Mouse (Mus musculus): ENCODE measurements at regions not wholly inside any gene's neighbourhood (a gene's known extent, or its start where the extent isn't known, plus 50 kb on each side); places are given as distances from the start of the nearest gene placed in this dataset.

GRCm38 (mm10) chr6:138956461-138957072 lies 298.2 kb upstream of the Igbp1b start:
- no peaks in the 10 kb centered on the region for H3K4me1 ChIP-seq (ENCODE audit: control insufficient read depth, insufficient read depth)

GRCm38 (mm10) chr6:138950888-138951287 lies 292.5 kb upstream of the Igbp1b start:
- TF ChIP-seq EP300 (IDR thresholded peaks at IDR 0.05; ENCODE audit: low read depth) (no peak), CTCF (IDR thresholded peaks at IDR 0.05; ENCODE audit: low read depth) (no peak)
- ATAC-seq (ENCODE audit: insufficient read depth, low read depth) (no peak), DNase-seq (ENCODE audit: low spot score) (no peak)

More at GRCm38 (mm10) chr6:138956461-138957072, 298.2 kb upstream of the Igbp1b start:
- H3K27ac ChIP-seq (ENCODE audit: low read depth) = no peak overlapping the region
- TF ChIP-seq EP300 (IDR thresholded peaks at IDR 0.05; ENCODE audit: low read depth) (no peak), CTCF (IDR thresholded peaks at IDR 0.05; ENCODE audit: low read depth) (no peak)
- DNase-seq (ENCODE audit: low spot score) = no peak
- no peak overlapping the region for H3K4me2 ChIP-seq (ENCODE audit: low read depth, low read length)
- no peak overlapping the region for H3K9ac ChIP-seq (replicated peaks; ENCODE audit: low read depth, low read length)
- no peak for ATAC-seq (ENCODE audit: insufficient read depth, low read depth)
- no peak overlapping the region for H3K4me3 ChIP-seq (ENCODE audit: low read depth, low read length)
- WGBS = 95% methylated on average over 3 of the region's 3 CpGs
- peaks cover 3% of the 10 kb centered on the region; the same call in 1 of the 2 replicates for H3K9me3 ChIP-seq (replicated peaks; ENCODE audit: control insufficient read depth, low read length)
- no peaks in the 10 kb centered on the region for H3K36me3 ChIP-seq (replicated peaks; ENCODE audit: control insufficient read depth, insufficient read depth, low read length)
- no peaks in the 10 kb centered on the region for H3K27me3 ChIP-seq (ENCODE audit: control insufficient read depth, insufficient read depth, low read length)

GRCm38 (mm10) chr6:138946632-138947031 lies 288.3 kb upstream of the Igbp1b start:
- Histone ChIP-seq H3K36me3 (replicated peaks; ENCODE audit: control insufficient read depth, insufficient read depth, low read length) (no peaks in the 10 kb centered on the region), H3K4me1 (ENCODE audit: control insufficient read depth, insufficient read depth) (no peaks in the 10 kb centered on the region), H3K4me2 (ENCODE audit: low read depth, low read length) (no peak overlapping the region), H3K9ac (replicated peaks; ENCODE audit: low read depth, low read length) (no peak overlapping the region), H3K27me3 (ENCODE audit: control insufficient read depth, insufficient read depth, low read length) (no peaks in the 10 kb centered on the region), H3K4me3 (ENCODE audit: low read depth, low read length) (no peak overlapping the region), H3K27ac (ENCODE audit: low read depth) (no peak overlapping the region), H3K9me3 (replicated peaks; ENCODE audit: control insufficient read depth, low read length) (0 out of 2 replicates have a peak, but pooled peaks cover 3% of the 10 kb centered on the region)
- no peak for DNase-seq (ENCODE audit: low spot score)
- TF ChIP-seq CTCF (IDR thresholded peaks at IDR 0.05; ENCODE audit: low read depth) (no peak), EP300 (IDR thresholded peaks at IDR 0.05; ENCODE audit: low read depth) (no peak)
- ATAC-seq (ENCODE audit: insufficient read depth, low read depth) = no peak
- WGBS = 71% methylated on average over 5 of the region's 5 CpGs

More at GRCm38 (mm10) chr6:138950888-138951287, 292.5 kb upstream of the Igbp1b start:
- H3K9ac ChIP-seq (replicated peaks; ENCODE audit: low read depth, low read length) = no peak overlapping the region
- no peak overlapping the region for H3K27ac ChIP-seq (ENCODE audit: low read depth)
- H3K4me2 ChIP-seq (ENCODE audit: low read depth, low read length) = no peak overlapping the region
- H3K27me3 ChIP-seq (ENCODE audit: control insufficient read depth, insufficient read depth, low read length) = no peaks in the 10 kb centered on the region
- H3K4me3 ChIP-seq (ENCODE audit: low read depth, low read length) = no peak overlapping the region
- H3K9me3 ChIP-seq (replicated peaks; ENCODE audit: control insufficient read depth, low read length) = no peaks in the 10 kb centered on the region
- H3K36me3 ChIP-seq (replicated peaks; ENCODE audit: control insufficient read depth, insufficient read depth, low read length) = no peaks in the 10 kb centered on the region
- WGBS = 94% methylated on average over 3 of the region's 3 CpGs
- H3K4me1 ChIP-seq (ENCODE audit: control insufficient read depth, insufficient read depth) = no peaks in the 10 kb centered on the region

- ATAC-seq (ENCODE audit: insufficient read depth, low read depth) = no peak
- no peak for TF ChIP-seq EP300 (IDR thresholded peaks at IDR 0.05; ENCODE audit: low read depth)
- TF ChIP-seq CTCF (IDR thresholded peaks at IDR 0.05; ENCODE audit: low read depth) = no peak
- Histone ChIP-seq H3K9ac (replicated peaks; ENCODE audit: low read depth, low read length) (no peak overlapping the region), H3K4me2 (ENCODE audit: low read depth, low read length) (no peak overlapping the region), H3K4me3 (ENCODE audit: low read depth, low read length) (no peak overlapping the region), H3K36me3 (replicated peaks; ENCODE audit: control insufficient read depth, insufficient read depth, low read length) (no peaks in the 10 kb centered on the region), H3K9me3 (replicated peaks; ENCODE audit: control insufficient read depth, low read length) (0 out of 2 replicates have a peak, but pooled peaks cover 3% of the 10 kb centered on the region), H3K27ac (ENCODE audit: low read depth) (no peak overlapping the region), H3K27me3 (ENCODE audit: control insufficient read depth, insufficient read depth, low read length) (no peaks in the 10 kb centered on the region), H3K4me1 (ENCODE audit: control insufficient read depth, insufficient read depth) (no peaks in the 10 kb centered on the region)
- no peak for DNase-seq (ENCODE audit: low spot score)
- 66% methylated on average over 1 of the region's 1 CpGs for WGBS
Measured at GRCm38 (mm10) chr6:138945432-138945831, 287.1 kb upstream of the Igbp1b start.

- Histone ChIP-seq H3K4me1 (ENCODE audit: control insufficient read depth, insufficient read depth) (no peaks in the 10 kb centered on the region), H3K4me2 (ENCODE audit: low read depth, low read length) (no peak overlapping the region), H3K36me3 (replicated peaks; ENCODE audit: control insufficient read depth, insufficient read depth, low read length) (no peaks in the 10 kb centered on the region), H3K4me3 (ENCODE audit: low read depth, low read length) (no peak overlapping the region), H3K27me3 (ENCODE audit: control insufficient read depth, insufficient read depth, low read length) (no peaks in the 10 kb centered on the region), H3K9ac (replicated peaks; ENCODE audit: low read depth, low read length) (no peak overlapping the region), H3K27ac (ENCODE audit: low read depth) (no peak overlapping the region), H3K9me3 (replicated peaks; ENCODE audit: control insufficient read depth, low read length) (no peaks in the 10 kb centered on the region)
- WGBS = 56% methylated on average over 2 of the region's 2 CpGs
- ATAC-seq (ENCODE audit: insufficient read depth, low read depth) (no peak), DNase-seq (ENCODE audit: low spot score) (no peak)
- no peak for TF ChIP-seq CTCF (IDR thresholded peaks at IDR 0.05; ENCODE audit: low read depth)
- TF ChIP-seq EP300 (IDR thresholded peaks at IDR 0.05; ENCODE audit: low read depth) = no peak
Measured at GRCm38 (mm10) chr6:138920161-138920560, 261.8 kb upstream of the Igbp1b start.

GRCm38 (mm10) chr6:138919531-138919930 lies 261.2 kb upstream of the Igbp1b start:
- no peak for TF ChIP-seq EP300 (IDR thresholded peaks at IDR 0.05; ENCODE audit: low read depth)
- no peak for TF ChIP-seq CTCF (IDR thresholded peaks at IDR 0.05; ENCODE audit: low read depth)
- no peaks in the 10 kb centered on the region for H3K9me3 ChIP-seq (replicated peaks; ENCODE audit: control insufficient read depth, low read length)
- no peak overlapping the region for H3K9ac ChIP-seq (replicated peaks; ENCODE audit: low read depth, low read length)
- no peaks in the 10 kb centered on the region for H3K36me3 ChIP-seq (replicated peaks; ENCODE audit: control insufficient read depth, insufficient read depth, low read length)
- H3K4me3 ChIP-seq (ENCODE audit: low read depth, low read length) = no peak overlapping the region
- 88% methylated on average over 4 of the region's 4 CpGs for WGBS
- no peak overlapping the region for H3K4me2 ChIP-seq (ENCODE audit: low read depth, low read length)
- no peaks in the 10 kb centered on the region for H3K27me3 ChIP-seq (ENCODE audit: control insufficient read depth, insufficient read depth, low read length)
- no peak overlapping the region for H3K27ac ChIP-seq (ENCODE audit: low read depth)
- no peak for DNase-seq (ENCODE audit: low spot score)
- no peaks in the 10 kb centered on the region for H3K4me1 ChIP-seq (ENCODE audit: control insufficient read depth, insufficient read depth)
- no peak for ATAC-seq (ENCODE audit: insufficient read depth, low read depth)
